Mouse (Mus musculus): Measurements from ENCODE around the gene Fam19a3. TPM values are rescaled to one million over a fixed set of nuclear protein-coding genes. Genes with fewer than 3 reads are reported as not detected.

Fam19a3 gene
- total RNA-seq, 2 experiments from 2014 or later, result not detected

DNA sequence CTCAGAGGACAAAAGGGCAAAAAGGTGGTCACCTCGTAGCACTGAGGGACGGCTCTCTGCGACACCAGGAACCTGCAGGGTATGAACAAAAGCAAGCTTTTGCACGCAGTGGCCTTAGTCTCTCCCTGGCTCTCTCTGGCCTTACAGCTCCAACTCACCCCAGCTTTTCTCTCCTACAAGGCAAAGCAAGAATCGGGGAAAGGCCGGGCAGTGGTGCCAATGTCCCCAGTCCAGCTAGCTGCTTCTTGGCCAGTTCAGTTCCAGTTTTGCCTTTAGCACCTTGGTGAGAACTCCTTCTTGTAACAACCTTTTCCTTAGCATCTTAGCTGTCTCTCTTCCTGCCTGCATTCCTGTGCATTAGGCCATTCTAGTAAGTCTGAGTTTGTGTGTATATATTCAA, 19.8 kb upstream of the Fam19a3 start:
- TF ChIP-seq CTCF (conservative IDR thresholded peaks at IDR 0.05), result no peak

DNA sequence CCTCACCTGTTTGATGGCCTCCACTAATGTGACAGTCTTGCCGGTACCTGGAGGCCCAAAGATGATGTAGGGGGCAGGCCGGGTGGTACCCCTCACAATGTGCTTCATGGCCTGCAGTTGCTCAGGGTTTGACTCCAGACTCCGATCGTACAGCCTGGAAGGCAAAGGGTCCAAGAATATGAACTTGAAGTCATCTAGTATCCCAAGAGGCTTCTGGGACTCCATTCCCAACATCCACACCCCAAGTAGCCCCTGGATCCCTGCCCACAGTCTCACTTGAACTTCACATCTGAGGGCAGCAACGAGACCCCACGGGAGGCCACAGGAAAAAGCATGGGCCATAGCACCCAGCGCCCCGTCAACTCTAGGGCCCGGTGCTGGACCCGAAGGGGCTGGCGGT, 19.0 kb upstream of the Fam19a3 start:
- no peak for TF ChIP-seq CTCF (conservative IDR thresholded peaks at IDR 0.05)
- no peak overlapping the region for H3K27ac ChIP-seq
- no peak overlapping the region for H3K4me3 ChIP-seq
- peak in 1 of 2 experiments; percentile 1 for DNase-seq (ENCODE audit: low spot score in 2 of 2)

More for the DNA sequence above, 19.8 kb upstream of the Fam19a3 start:
- DNase-seq (ENCODE audit: low spot score in 2 of 2), result no peak
- Histone ChIP-seq H3K27ac (no peak overlapping the region), H3K4me3 (no peak overlapping the region)

DNA sequence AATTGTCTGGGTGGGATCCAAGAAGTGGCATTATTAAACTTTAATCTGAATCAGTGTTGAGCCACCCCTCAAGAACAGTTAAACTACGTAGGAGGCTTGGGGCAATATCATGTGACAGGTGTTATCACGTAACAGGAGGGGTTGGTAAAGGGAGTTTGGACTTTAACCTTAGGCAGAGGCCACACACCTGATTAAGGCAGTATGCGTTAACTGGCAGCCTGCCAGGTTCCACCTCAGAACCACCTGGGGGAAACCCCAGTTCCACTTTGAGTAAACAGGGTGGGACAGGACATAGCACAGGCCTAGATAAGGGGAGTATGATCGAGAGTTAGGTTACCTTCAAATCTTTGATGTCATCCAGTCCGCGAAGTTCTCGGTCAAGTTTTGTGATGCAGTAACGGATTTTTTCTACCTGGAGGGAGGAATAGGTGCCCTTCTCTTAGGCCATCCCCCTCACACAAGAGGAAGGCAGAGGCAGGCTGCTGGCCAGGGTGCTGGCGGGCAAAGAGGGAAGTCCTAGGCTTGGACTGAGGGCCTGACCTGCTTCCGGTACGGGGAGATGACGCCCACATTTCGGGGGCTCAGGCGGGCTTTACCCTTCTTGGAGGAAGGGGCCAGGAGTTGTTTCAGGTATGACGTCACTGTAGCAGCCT, 14.9 kb upstream of the Fam19a3 start:
- no peak for DNase-seq (ENCODE audit: low spot score in 2 of 2)
- H3K27ac ChIP-seq, result no peak overlapping the region; the same call in 1 of the 2 replicates
- TF ChIP-seq CTCF (conservative IDR thresholded peaks at IDR 0.05), result no peak
- H3K4me3 ChIP-seq, result no peak overlapping the region

DNA sequence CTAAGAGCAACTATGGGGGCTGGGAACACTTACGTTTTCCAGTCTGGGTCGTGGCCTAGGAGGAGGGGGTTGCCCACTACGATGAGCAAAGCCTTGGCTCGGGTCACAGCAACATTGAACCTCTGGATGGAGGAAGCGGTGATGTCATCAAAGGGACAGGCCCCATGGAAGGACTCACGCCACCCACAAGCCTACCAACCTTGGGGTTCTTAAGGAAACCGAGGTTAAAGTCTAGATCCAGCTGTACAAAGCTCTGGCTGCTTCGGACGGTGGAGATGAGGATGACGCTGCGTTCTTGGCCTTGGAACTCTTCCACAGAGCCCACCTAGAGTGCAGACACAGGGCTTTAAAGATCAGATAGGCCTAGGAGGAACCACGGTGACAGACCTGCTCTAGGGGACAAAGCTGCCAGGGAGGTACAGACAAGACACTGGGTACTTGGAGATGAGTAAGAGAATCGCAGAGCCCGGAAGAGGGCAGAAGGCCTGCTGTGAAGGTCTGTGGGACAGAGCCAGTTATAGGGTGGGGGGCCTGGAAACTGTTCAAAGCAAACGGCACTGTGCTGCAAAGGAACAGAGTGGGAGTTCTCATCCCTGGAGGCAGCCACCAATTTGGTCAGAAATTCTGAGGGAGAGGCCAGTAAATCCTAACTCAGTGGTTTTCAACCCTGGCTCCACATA, 14.2 kb upstream of the Fam19a3 start:
- no peak for DNase-seq (ENCODE audit: low spot score in 2 of 2)
- no peak for TF ChIP-seq CTCF (conservative IDR thresholded peaks at IDR 0.05)
- no peak overlapping the region for H3K4me3 ChIP-seq
- H3K27ac ChIP-seq, result no peak overlapping the region; the same call in 1 of the 2 replicates

DNA sequence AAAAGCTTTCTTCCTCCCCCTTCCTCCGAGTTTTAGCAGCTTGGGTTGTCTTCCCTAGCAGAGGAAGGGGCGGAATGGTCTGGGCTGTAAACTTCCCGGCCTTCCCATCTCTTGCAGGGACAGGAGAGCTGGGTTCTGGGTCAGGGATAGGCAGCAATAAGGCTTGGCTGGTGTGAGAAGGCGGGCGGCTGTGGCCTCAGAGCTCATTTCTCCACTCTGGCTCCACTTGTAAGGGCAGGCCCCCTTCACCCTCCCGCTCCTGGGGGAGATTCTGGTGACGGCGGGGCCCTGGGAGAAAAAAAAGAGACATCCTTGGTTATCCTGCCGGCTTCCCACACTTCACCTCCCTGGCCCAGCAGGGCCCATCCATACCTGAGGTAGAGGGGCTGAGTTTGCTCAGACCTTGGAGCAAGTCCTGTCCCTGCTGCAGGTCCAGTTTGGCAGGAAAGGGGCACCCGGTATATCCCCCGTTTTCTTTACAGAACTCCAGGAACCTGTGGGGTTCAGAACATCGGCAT, 13.4 kb upstream of the Fam19a3 start:
- peak in 1 of 2 experiments; percentile 7 for DNase-seq (ENCODE audit: low spot score in 2 of 2)
- no peak overlapping the region for H3K27ac ChIP-seq
- H3K4me3 ChIP-seq, result no peak overlapping the region
- TF ChIP-seq CTCF (conservative IDR thresholded peaks at IDR 0.05), result no peak

DNA sequence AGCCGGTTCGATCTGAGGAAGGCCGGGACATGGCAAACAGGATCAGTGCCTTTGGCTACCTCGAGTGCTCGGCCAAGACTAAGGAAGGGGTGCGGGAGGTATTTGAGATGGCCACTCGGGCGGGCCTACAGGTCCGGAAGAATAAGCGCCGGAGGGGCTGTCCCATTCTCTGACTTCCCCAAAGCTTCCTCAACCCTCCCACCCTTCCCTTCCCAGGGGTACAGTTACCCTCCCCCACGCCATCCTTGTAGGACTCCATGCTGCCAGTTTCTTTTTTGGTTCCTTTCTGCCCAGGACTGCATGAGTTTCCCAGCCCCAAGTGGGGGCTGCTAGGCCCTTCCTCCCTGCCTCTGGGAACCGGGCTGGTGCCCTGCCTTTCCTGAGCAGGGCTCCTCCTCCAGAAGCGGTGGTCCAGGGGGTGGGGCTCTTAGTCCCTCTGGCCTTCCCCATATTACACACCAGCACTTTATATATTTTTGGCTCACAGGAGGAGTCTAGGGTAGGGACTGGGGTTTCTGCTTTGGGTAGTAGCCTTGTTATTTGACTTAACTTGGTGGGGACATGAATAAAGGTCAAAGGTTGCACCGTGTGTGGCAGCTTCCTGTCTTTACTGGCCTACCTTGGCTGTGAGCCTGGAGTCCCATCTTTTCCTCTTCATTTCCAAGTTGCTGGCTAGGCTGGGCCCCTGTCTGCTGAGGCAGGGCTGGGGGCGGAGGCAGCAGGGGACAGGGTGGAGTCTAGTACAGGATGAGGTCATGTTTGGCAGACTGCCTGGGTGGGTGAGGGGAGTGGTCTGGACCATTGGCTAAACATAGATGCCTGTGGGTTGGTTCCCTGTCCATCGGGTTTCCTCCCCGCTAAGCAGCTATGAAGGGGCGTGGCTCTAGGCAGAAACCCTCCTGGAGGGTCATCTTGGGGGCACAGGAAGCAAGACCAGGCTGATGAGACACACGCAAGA, 12.5 kb upstream of the Fam19a3 start:
- peak; percentile 58 to 68 for DNase-seq (ENCODE audit: low spot score in 2 of 2)
- Histone ChIP-seq H3K27ac (no peak overlapping the region; the same call in 1 of the 2 replicates), H3K4me3 (no peak overlapping the region)
- no peak for TF ChIP-seq CTCF (conservative IDR thresholded peaks at IDR 0.05)

DNA sequence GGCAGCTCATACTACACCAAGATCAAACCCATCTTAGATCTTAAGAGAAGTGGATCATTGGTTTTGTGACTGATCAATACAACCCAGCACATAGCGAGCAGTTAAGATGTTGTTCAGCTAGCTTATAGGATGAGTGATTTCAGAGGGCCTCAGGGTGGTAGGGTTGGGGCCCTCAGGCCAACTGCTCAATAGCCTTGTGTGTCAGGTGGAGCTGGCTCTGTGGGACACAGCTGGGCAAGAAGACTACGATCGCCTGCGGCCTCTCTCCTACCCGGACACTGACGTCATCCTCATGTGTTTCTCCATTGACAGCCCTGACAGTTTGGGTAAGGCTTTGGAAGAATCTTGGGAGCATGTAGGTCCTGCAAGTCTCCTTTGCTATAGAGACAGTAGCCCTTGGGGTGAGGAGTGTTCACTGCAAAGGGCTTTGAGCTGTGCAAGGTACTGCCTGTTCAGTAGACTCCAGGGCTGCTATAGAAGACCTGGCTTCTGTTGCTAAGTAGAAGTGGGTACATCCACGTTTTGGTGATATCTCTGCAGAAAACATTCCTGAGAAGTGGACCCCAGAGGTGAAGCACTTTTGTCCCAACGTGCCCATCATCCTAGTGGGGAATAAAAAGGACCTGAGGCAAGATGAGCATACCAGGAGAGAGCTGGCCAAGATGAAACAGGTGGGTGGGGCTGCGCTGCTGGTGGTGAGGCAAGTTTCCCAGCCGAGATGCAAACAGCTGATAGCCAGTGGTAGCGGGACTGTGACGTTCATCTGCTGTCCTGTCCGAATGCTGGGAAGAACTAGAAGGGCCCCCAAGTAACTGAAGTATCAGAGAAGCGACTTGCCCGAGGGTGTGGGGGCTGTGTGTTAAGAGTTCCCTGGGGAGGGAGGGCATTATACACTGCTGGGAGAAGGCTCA, 11.0 kb upstream of the Fam19a3 start:
- no peak overlapping the region for H3K4me3 ChIP-seq
- DNase-seq (ENCODE audit: low spot score in 2 of 2), result no peak
- no peak overlapping the region for H3K27ac ChIP-seq
- no peak for TF ChIP-seq CTCF (conservative IDR thresholded peaks at IDR 0.05)

DNA sequence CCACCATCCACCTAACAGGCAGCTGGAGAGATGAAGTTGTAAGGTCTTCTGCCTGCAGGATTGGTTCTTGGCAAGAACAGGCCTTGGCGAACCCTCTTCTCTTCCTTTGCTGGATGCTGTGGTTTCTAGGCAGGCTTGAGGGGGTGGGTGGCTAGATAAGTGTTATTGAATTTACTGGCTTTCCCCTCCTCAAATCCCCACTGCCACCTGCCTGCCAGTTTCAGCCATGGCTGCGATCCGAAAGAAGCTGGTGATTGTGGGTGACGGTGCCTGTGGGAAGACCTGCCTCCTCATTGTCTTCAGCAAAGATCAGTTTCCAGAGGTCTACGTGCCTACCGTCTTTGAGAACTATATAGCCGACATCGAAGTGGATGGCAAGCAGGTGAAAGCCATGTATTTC, 10.0 kb upstream of the Fam19a3 start:
- TF ChIP-seq CTCF (conservative IDR thresholded peaks at IDR 0.05), result 0 out of 2 replicates have a peak, but pooled peaks have one; percentile 14
- H3K4me3 ChIP-seq, result no peak overlapping the region
- DNase-seq (ENCODE audit: low spot score in 2 of 2), result no peak
- H3K27ac ChIP-seq, result peak overlapping the region; percentile 46; the same call in 1 of the 2 replicates

DNA sequence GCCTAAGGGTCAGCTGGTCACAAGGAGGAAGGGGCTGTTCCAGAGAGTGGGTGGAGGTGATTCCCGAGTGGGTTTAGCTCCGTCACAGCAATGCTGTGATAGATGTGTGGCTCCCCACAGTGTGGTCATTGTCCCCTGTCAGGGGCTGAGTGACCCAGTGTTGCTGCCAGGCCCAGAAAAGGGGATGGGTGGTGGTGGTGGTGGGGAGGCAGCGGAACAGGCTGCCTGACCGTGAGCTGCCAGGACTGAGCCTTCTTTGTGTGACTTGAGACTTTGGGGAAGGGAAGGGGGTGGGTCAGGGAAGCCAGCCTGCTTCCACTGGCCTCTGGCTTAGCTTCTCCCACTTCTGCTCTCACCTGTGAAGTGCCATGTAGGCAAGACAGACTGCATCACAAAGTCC, 9.4 kb upstream of the Fam19a3 start:
- H3K27ac ChIP-seq, result peak overlapping the region; percentile 46
- H3K4me3 ChIP-seq, result peak overlapping the region; percentile 18; the same call in 1 of the 2 replicates
- DNase-seq (ENCODE audit: low spot score in 2 of 2), result peak in 1 of 2 experiments; percentile 8
- no peak for TF ChIP-seq CTCF (conservative IDR thresholded peaks at IDR 0.05)

DNA sequence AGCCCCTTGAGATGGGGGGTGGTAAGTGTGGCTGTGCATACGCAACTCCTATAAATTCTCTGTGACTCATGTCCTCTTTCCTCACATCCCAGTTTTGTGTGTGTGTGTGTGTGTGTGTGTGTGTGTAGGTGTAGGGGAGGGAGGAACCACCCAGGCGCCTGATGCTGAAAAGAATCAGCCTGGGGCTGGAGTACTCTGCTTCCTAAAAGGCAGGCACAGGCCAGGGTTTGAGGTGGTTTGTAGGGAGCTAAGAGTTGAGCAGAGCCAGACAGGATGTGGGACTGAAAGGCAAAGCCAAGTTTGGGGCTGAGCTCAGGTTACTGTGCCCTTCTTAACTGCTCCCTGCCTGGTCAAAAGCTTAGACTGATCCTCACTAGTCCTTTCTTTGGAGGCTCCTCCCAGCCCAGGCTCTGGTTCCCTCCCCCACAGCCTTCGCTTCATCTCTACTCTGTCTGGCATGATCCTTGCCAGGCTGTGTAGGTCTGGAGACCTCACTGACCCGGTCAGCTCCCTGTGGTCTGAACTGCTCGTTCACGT, 8.8 kb upstream of the Fam19a3 start:
- DNase-seq (ENCODE audit: low spot score in 2 of 2), result peak; percentile 47 to 61
- peak overlapping the region; percentile 79 for H3K27ac ChIP-seq
- no peak for TF ChIP-seq CTCF (conservative IDR thresholded peaks at IDR 0.05)
- peak overlapping the region; percentile 18; the same call in 1 of the 2 replicates for H3K4me3 ChIP-seq

DNA sequence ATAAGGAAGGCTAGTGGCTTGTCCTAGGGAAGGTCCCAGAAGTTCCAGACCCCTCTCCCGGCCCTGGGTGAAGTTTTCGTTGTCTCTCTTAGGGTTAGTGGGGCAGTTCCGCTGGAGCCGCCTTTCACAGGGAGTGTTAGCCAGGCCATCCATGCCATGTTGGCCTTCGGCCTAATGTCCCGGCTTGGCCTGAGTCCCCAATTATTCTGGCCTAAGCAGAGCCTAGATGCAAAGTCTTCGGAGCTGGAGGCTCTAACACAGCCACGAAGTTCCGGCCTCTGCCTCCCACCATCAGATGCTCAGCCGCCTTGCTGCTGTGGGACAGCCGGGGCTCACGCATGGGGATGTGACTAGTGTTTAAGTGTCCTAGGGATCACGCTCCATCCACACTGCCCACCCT, 8.2 kb upstream of the Fam19a3 start:
- Histone ChIP-seq H3K4me3 (peak overlapping the region; percentile 61), H3K27ac (peak overlapping the region; percentile 79; the same call in 1 of the 2 replicates)
- no peak for TF ChIP-seq CTCF (conservative IDR thresholded peaks at IDR 0.05)
- DNase-seq (ENCODE audit: low spot score in 2 of 2), result no peak

All from layer of hippocampus, adult 2 months (tissue).